Mouse (Mus musculus): ENCODE measurements around the gene Hist2h3c2. TPM values are rescaled to one million over a fixed set of nuclear protein-coding genes. Genes with fewer than 3 reads are reported as not detected.

Hist2h3c2 gene
- total and polyA plus RNA-seq, 3 experiments, result 1.3 to 1,173 (median 15.3) TPM

- Histone ChIP-seq H3K4me1 (ENCODE audit: control insufficient read depth in 1 of 2, insufficient read depth in 2 of 2) (peaks cover 7 to 36% of the 10 kb centered on the region in 2 experiments), H3K27me3 (replicated peaks) (no peaks in the 10 kb centered on the region), H3K4me2 (ENCODE audit: insufficient read depth, low read depth, poor library complexity, severe bottlenecking) (no peak overlapping the region), H3K9ac (ENCODE audit: insufficient read depth, low read depth) (no peak overlapping the region), H3K27ac (ENCODE audit: insufficient read depth, low read depth) (no peak overlapping the region), H3K79me2 (replicated peaks; ENCODE audit: control insufficient read depth, extremely low read depth, insufficient read depth, poor library complexity, severe bottlenecking) (0 out of 2 replicates have a peak, but pooled peaks cover 6% of the 10 kb centered on the region), H3K4me3 (replicated peaks in 1 of 3; ENCODE audit: low read depth in 2 of 3, low read length in 2 of 3, poor library complexity in 1 of 3) (no peak overlapping the region), H3K36me3 (replicated peaks in 1 of 2; ENCODE audit: control insufficient read depth in 1 of 2, insufficient read depth in 1 of 2, low read length in 1 of 2) (no peaks in the 10 kb centered on the region), H3K9me3 (replicated peaks; ENCODE audit: low read length) (no peaks in the 10 kb centered on the region)
- in situ Hi-C loops (cut with MboI; ENCODE audit: low pct_ligation_motif_present, low pct_unique_long_range_greater_than_20kb, low sequenced_read_pairs) (no loop called here), dilution Hi-C loops (cut with MboI; ENCODE audit: extremely low pct_ligation_motif_present, extremely low pct_unique_long_range_greater_than_20kb, low sequenced_read_pairs) (no loop called here)
- no peak for DNase-seq (ENCODE audit: extremely low read depth)
- no peak for TF ChIP-seq RCOR1 (conservative IDR thresholded peaks at IDR 0.05; ENCODE audit: low read depth, low read length)
- TF ChIP-seq TCF12 (IDR thresholded peaks at IDR 0.05; ENCODE audit: low read depth, low read length), result no peak
- TF ChIP-seq JUN (IDR thresholded peaks at IDR 0.05; ENCODE audit: insufficient read depth, low read depth, low read length), result no peak
- TF ChIP-seq RAD21 (IDR thresholded peaks at IDR 0.05; ENCODE audit: low read depth, low read length), result no peak
Observed at GRCm38 (mm10) chr3:96260220-96260619, 21.3 kb upstream of the Hist2h3c2 start.

DNA sequence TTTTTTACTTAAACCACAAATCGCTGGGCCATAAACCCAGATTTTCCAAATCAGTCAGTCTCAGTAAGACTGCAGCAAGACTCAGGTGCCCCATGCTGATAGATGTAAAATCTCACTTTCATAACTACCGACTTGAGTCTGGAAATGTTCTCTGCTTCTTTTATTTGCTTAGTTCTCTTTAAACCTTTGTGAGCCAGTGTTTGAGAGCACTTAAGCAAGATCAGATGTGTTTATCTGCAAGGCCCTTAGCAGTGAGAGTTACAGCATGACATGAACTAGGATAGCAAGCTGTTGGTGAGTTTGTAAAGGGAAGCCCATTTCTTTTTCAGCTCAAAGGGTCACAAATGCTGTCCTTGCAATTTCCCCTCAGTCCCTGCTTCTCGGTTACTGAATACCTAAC is 18.3 kb upstream of the Hist2h3c2 start:
- no peak for DNase-seq (ENCODE audit: extremely low read depth)
- Histone ChIP-seq H3K79me2 (replicated peaks; ENCODE audit: control insufficient read depth, extremely low read depth, insufficient read depth, poor library complexity, severe bottlenecking) (no peaks in the 10 kb centered on the region), H3K27me3 (replicated peaks) (no peaks in the 10 kb centered on the region), H3K27ac (ENCODE audit: insufficient read depth, low read depth) (no peak overlapping the region), H3K36me3 (replicated peaks in 1 of 2; ENCODE audit: control insufficient read depth in 1 of 2, insufficient read depth in 1 of 2, low read length in 1 of 2) (no peaks in the 10 kb centered on the region), H3K4me3 (replicated peaks in 1 of 3; ENCODE audit: low read depth in 2 of 3, low read length in 2 of 3, poor library complexity in 1 of 3) (no peak overlapping the region), H3K4me1 (ENCODE audit: control insufficient read depth in 1 of 2, insufficient read depth in 2 of 2) (peaks cover 8 to 38% of the 10 kb centered on the region in 2 experiments), H3K4me2 (ENCODE audit: insufficient read depth, low read depth, poor library complexity, severe bottlenecking) (no peak overlapping the region), H3K9me3 (replicated peaks; ENCODE audit: low read length) (no peaks in the 10 kb centered on the region), H3K9ac (ENCODE audit: insufficient read depth, low read depth) (no peak overlapping the region)
- dilution Hi-C loops (cut with MboI; ENCODE audit: extremely low pct_ligation_motif_present, extremely low pct_unique_long_range_greater_than_20kb, low sequenced_read_pairs), result no loop called here
- in situ Hi-C loops (cut with MboI; ENCODE audit: low pct_ligation_motif_present, low pct_unique_long_range_greater_than_20kb, low sequenced_read_pairs), result no loop called here
- no peak for TF ChIP-seq RCOR1 (conservative IDR thresholded peaks at IDR 0.05; ENCODE audit: low read depth, low read length)
- no peak for TF ChIP-seq RAD21 (IDR thresholded peaks at IDR 0.05; ENCODE audit: low read depth, low read length)
- TF ChIP-seq TCF12 (IDR thresholded peaks at IDR 0.05; ENCODE audit: low read depth, low read length), result no peak
- TF ChIP-seq SMC3 (IDR thresholded peaks at IDR 0.05; ENCODE audit: low read depth, low read length), result no peak
- TF ChIP-seq MYC (IDR thresholded peaks at IDR 0.05; ENCODE audit: low read depth, low read length), result no peak
- 0 out of 2 replicates have a peak, but pooled peaks have one; percentile 24 for TF ChIP-seq IRF4 (IDR thresholded peaks at IDR 0.05; ENCODE audit: low read depth, low read length)
- no peak for TF ChIP-seq POLR2AphosphoS2 (IDR thresholded peaks at IDR 0.05; ENCODE audit: low read depth, low read length)
- TF ChIP-seq ZMIZ1 (IDR thresholded peaks at IDR 0.05; ENCODE audit: low read depth, low read length), result no peak
- TF ChIP-seq USF2 (conservative IDR thresholded peaks at IDR 0.05; ENCODE audit: low read depth, low read length), result no peak
- no peak for TF ChIP-seq SIN3A (IDR thresholded peaks at IDR 0.05; ENCODE audit: low read length)
- no peak for TF ChIP-seq PAX5 (IDR thresholded peaks at IDR 0.05; ENCODE audit: low read length)
- TF ChIP-seq CHD1 (IDR thresholded peaks at IDR 0.05; ENCODE audit: low read depth, low read length), result no peak
- TF ChIP-seq BHLHE40 (IDR thresholded peaks at IDR 0.05; ENCODE audit: low read depth, low read length), result 0 out of 2 replicates have a peak, but pooled peaks have one; percentile 13
- no peak for TF ChIP-seq MAX (IDR thresholded peaks at IDR 0.05; ENCODE audit: low read length)
- no peak for TF ChIP-seq ZC3H11A (IDR thresholded peaks at IDR 0.05; ENCODE audit: low read depth, low read length)
- TF ChIP-seq UBTF (IDR thresholded peaks at IDR 0.05; ENCODE audit: low read depth, low read length), result no peak
- TF ChIP-seq JUND (conservative IDR thresholded peaks at IDR 0.05; ENCODE audit: low read depth, low read length), result no peak
- TF ChIP-seq MXI1 (IDR thresholded peaks at IDR 0.05; ENCODE audit: low read depth, low read length), result no peak
- TF ChIP-seq ETS1 (conservative IDR thresholded peaks at IDR 0.05; ENCODE audit: low read depth, low read length), result no peak
- no peak for TF ChIP-seq NRF1 (IDR thresholded peaks at IDR 0.05; ENCODE audit: low read depth, low read length)
- no peak for TF ChIP-seq POLR2A (IDR thresholded peaks at IDR 0.05; ENCODE audit: low read depth, low read length)
- TF ChIP-seq MAFK (IDR thresholded peaks at IDR 0.05; ENCODE audit: insufficient replicate concordance, low read length), result no peak
- TF ChIP-seq USF1 (IDR thresholded peaks at IDR 0.05; ENCODE audit: low read depth, low read length), result no peak
- TF ChIP-seq CHD2 (IDR thresholded peaks at IDR 0.05; ENCODE audit: low read length), result no peak
- TF ChIP-seq HCFC1 (IDR thresholded peaks at IDR 0.05; ENCODE audit: low read depth, low read length), result no peak
- TF ChIP-seq EP300 (IDR thresholded peaks at IDR 0.05; ENCODE audit: low read length), result peak; percentile 53; the same call in 1 of the 2 replicates
- TF ChIP-seq MAZ (IDR thresholded peaks at IDR 0.05; ENCODE audit: low read depth, low read length), result no peak
- TF ChIP-seq GABPA (IDR thresholded peaks at IDR 0.05; ENCODE audit: insufficient replicate concordance, low read depth, low read length), result no peak
- no peak for TF ChIP-seq JUN (IDR thresholded peaks at IDR 0.05; ENCODE audit: insufficient read depth, low read depth, low read length)
- no peak for TF ChIP-seq CTCF (conservative IDR thresholded peaks at IDR 0.05 in 1 of 2, IDR thresholded peaks at IDR 0.05 in 1 of 2; ENCODE audit: low read depth in 2 of 2, low read length in 2 of 2)
- no peak for TF ChIP-seq ZKSCAN1 (IDR thresholded peaks at IDR 0.05; ENCODE audit: borderline replicate concordance, low read depth, low read length)
- TF ChIP-seq MEF2A (IDR thresholded peaks at IDR 0.05; ENCODE audit: borderline replicate concordance, low read depth, low read length), result 0 out of 2 replicates have a peak, but pooled peaks have one; percentile 18
- TF ChIP-seq ELF1 (IDR thresholded peaks at IDR 0.05; ENCODE audit: low read depth, low read length), result no peak
